Mouse (Mus musculus) ES-E14 (cell line): ENCODE data around the gene Casp2. TPM values are rescaled to one million over a fixed set of nuclear protein-coding genes. Genes with fewer than 3 reads are reported as not detected.

ENCODE experiments used
- DNase-seq: peaks from one replicate; pipeline ENCODE4 v3.0.0-alpha.2; 2013; ENCODE audit warnings: low read depth, low spot score
- H3K27ac ChIP-seq: 2 replicates; pipeline ENCODE4 v1.5.1; 2012; ENCODE audit warnings: low read depth, mild to moderate bottlenecking, low read length, moderate library complexity, mixed read lengths; ENCODE audit not compliant: poor library complexity, insufficient read depth, severe bottlenecking
- H3K36me3 ChIP-seq: 2 replicates; pipeline ENCODE4 v1.6.1; 2012; ENCODE audit warnings: mild to moderate bottlenecking, low read length, moderate library complexity, mixed read lengths; ENCODE audit not compliant: control insufficient read depth, poor library complexity, insufficient read depth, severe bottlenecking
- H3K4me1 ChIP-seq, 2 experiments: fragments of 150-350 bp in 1 of 2; sonication (generic) in 1 of 2; 2 replicates each; pipeline ENCODE4 v1.6.1; 2012; ENCODE audit warnings: low read length in 2 of 2, mild to moderate bottlenecking in 1 of 2, mixed read lengths in 1 of 2; ENCODE audit not compliant: control insufficient read depth in 2 of 2, insufficient read depth in 2 of 2, poor library complexity in 1 of 2
- H3K4me3 ChIP-seq, 2 experiments: fragments of 150-350 bp in 1 of 2; sonication (generic) in 1 of 2; 2 replicates each; pipeline ENCODE4 v1.5.1; 2012; ENCODE audit warnings: low read length in 2 of 2, low read depth in 1 of 2, mild to moderate bottlenecking in 1 of 2, mixed read lengths in 1 of 2; ENCODE audit not compliant: insufficient read depth in 1 of 2, poor library complexity in 1 of 2, severe bottlenecking in 1 of 2
- H3K9ac ChIP-seq: 2 replicates; pipeline ENCODE4 v1.6.1; 2012; ENCODE audit warnings: low read depth, mild to moderate bottlenecking, low read length, mixed read lengths; ENCODE audit not compliant: poor library complexity, insufficient read depth, severe bottlenecking
- H3K9me3 ChIP-seq: fragments of 150-350 bp; sonication (generic); 2 replicates; pipeline ENCODE4 v1.6.1; 2012; ENCODE audit warnings: low read depth, mild to moderate bottlenecking, low read length; ENCODE audit not compliant: control insufficient read depth, insufficient read depth
- CHD2 ChIP-seq: IDR thresholded peaks from 2 replicates; pipeline ENCODE4 v1.6.1; 2014; ENCODE audit warnings: mild to moderate bottlenecking, low read depth, low read length, inconsistent platforms
- HCFC1 ChIP-seq: IDR thresholded peaks from 2 replicates; pipeline ENCODE4 v1.6.1; 2012; ENCODE audit warnings: low read length, inconsistent platforms, borderline replicate concordance; ENCODE audit not compliant: insufficient read depth
- MAFK ChIP-seq: IDR thresholded peaks from 2 replicates; pipeline ENCODE4 v1.6.1; 2014; ENCODE audit warnings: mild to moderate bottlenecking, low read depth, low read length, inconsistent platforms; ENCODE audit not compliant: insufficient read depth
- ZC3H11A ChIP-seq: IDR thresholded peaks from 2 replicates; pipeline ENCODE4 v1.6.1; 2012; ENCODE audit warnings: low read depth, mild to moderate bottlenecking, inconsistent platforms, low read length, borderline replicate concordance
- ZNF384 ChIP-seq: IDR thresholded peaks from 2 replicates; pipeline ENCODE4 v1.6.1; 2012; ENCODE audit warnings: low read depth, low read length, inconsistent platforms
- in situ Hi-C, 2 experiments: fragments of 600-800 bp; cut with MboI; formaldehyde crosslinking; loops; one replicate each; pipeline ENCODE4 v1.15.1; 2025; ENCODE audit warnings: low sequenced_read_pairs in 2 of 2, inconsistent platforms in 1 of 2; ENCODE audit not compliant: unreplicated experiment in 2 of 2
- total RNA-seq: library from RNA; depleted of rRNA; stranded (reverse); fragments of 300-350 nt; gene quantifications from 2 replicates; pipeline ENCODE4 v1.2.3, GENCODE M21; 2012

Casp2 gene
- total RNA-seq, 1 experiment: 34.8 TPM

DNA sequence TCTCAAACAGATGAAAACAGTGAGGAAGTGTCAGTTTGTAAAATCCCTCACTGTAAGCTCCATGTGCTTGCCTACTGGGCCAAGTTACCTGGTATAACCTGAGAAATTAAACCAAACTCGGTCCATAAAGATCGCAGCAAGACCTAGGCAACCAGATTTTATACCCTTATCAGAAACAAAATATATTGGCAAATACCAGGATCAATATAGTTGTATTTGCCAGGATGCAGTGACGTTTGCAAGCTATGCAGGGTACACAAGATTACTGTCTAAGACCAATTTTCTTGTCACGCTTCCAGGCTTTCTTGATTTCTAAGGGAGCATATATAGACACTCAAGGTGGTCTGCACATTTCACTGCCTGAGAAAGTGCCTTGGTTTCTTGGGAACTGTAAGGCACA, 13.0 kb upstream of the Casp2 start:
- H3K9ac ChIP-seq: no peak overlapping the region
- H3K9me3 ChIP-seq: no peaks in the 10 kb centered on the region
- TF ChIP-seq CHD2: no peak
- TF ChIP-seq HCFC1: no peak
- TF ChIP-seq MAFK: no peak
- no peak for TF ChIP-seq ZNF384
- no peak for TF ChIP-seq ZC3H11A
- H3K27ac ChIP-seq: no peak overlapping the region
- in situ Hi-C loops: no loop called here
- peaks cover 0 to 2% of the 10 kb centered on the region in 2 experiments; a peak in 1 of 4 replicates for H3K4me1 ChIP-seq
- DNase-seq: no peak
- no peaks in the 10 kb centered on the region for H3K36me3 ChIP-seq
- H3K4me3 ChIP-seq: no peak overlapping the region

DNA sequence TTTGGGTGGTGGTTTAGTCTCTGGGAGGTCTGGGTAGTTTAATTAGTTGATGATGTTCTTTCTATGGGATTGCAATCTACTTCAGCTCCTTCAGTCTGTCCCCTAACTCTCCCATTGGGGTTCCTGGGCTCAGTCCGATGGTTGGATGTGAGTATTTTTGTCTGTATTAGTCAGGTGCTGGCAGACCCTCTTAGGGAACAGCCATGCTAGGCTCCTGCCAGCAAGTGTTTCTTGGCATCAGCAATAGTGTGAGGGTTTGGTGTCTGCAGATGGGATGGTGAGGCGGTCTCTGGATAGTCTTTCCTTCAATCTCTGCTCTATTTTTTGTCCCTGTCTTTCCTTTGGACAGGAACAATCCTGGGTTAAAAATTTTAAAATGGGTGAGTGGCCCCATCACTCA, 11.7 kb upstream of the Casp2 start:
- in situ Hi-C loops: no loop called here
- DNase-seq: no peak
- no peak overlapping the region for H3K9ac ChIP-seq
- no peak overlapping the region for H3K4me3 ChIP-seq
- H3K4me1 ChIP-seq: no peaks in the 10 kb centered on the region
- H3K27ac ChIP-seq: no peak overlapping the region
- no peaks in the 10 kb centered on the region for H3K9me3 ChIP-seq
- H3K36me3 ChIP-seq: no peaks in the 10 kb centered on the region
- TF ChIP-seq CHD2 (no peak), MAFK (no peak), HCFC1 (no peak), ZC3H11A (no peak), ZNF384 (no peak)

DNA sequence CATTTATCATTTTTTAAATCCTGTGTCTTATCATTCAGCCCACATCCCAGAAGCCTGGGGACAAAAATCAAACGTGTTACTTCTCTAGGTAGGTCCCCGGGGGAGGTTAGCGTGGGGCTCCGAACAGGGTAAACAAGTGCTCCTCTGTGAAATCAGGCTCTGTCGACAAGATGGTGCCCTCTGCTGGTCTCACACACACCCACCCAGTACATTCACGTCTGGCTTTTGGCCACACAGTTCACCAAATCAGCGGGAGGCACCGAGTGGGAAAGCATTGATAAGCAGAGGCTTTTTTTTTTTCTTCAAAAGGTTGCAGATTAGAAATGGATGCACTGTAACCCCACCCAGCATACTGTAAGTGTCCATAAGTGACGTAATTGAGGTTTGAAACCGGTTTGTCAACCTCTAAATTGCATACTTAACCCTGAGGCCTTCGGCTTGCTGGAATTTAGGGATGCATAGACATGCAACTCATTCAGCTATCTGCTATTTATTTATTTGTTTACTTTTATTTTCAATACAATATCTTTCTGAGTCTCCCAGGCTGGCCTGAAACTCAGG, 7.4 kb upstream of the Casp2 start:
- Histone ChIP-seq H3K9me3 (no peaks in the 10 kb centered on the region), H3K9ac (no peak overlapping the region), H3K4me3 (no peak overlapping the region), H3K27ac (no peak overlapping the region), H3K36me3 (no peaks in the 10 kb centered on the region), H3K4me1 (peaks cover 0 to 3% of the 10 kb centered on the region in 2 experiments; a peak in 2 of 4 replicates)
- peak; percentile 32; the same call in 1 of the 2 replicates for TF ChIP-seq ZC3H11A
- no peak for TF ChIP-seq MAFK
- in situ Hi-C loops: no loop called here
- DNase-seq: no peak

DNA sequence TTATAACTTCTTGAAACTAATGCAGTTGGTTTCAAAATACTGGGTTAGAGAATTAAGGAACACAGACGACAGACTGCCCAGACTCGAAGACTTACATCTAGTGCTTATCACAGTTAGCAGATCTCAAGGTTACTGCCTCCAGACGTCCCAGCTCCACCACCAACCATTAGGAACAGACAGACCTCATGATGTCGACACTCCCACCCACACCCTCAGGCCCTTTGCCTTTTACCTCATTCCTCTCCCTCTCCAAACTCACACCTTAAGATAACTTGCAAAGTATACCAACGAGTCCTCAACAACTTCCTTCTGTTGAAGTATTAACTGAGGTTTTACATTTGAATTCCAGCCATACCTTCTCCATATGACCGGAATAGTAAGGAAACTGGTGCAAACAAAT, 4.4 kb upstream of the Casp2 start:
- Histone ChIP-seq H3K9ac (no peak overlapping the region), H3K27ac (no peak overlapping the region), H3K4me1 (peaks cover 0 to 3% of the 10 kb centered on the region in 2 experiments; a peak in 2 of 4 replicates), H3K9me3 (no peaks in the 10 kb centered on the region), H3K36me3 (no peaks in the 10 kb centered on the region), H3K4me3 (no peak overlapping the region)
- in situ Hi-C loops: no loop called here
- DNase-seq: no peak
- TF ChIP-seq MAFK (no peak), CHD2 (no peak), ZC3H11A (no peak), ZNF384 (no peak), HCFC1 (no peak)
